Mouse (Mus musculus) right cerebral cortex, postnatal 14 days (tissue): ENCODE measurements around the gene Gucy2d.
A peak's percentile ranks its signal among the peaks of the same experiment; 100 is the strongest.

Experiments
- DNase-seq: peaks from one replicate; pipeline ENCODE4 v3.0.0; 2022

The Gucy2d gene

GRCm38 (mm10) chr7:98447585-98448308 is 7.5 kb downstream of the Gucy2d start:
- DNase-seq: no peak

DNA sequence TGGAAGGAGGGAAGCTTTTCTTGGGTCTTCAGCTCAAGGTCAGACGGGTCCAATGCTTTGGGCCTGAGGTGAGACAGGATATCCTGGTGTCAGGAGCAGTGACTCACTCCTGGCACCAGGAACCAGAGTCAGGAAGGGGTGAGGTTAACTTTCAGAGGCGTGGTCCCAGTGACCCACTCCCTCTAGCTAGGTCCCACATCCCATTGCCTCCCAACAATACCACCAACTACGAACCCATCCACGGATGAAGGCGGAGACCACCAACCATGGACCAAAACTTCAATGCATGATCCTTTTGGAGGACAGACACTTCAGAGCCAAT is 8.1 kb downstream of the Gucy2d start:
- DNase-seq: no peak

- DNase-seq: no peak
Observed at GRCm38 (mm10) chr7:98449696-98450095, 9.5 kb downstream of the Gucy2d start.

GRCm38 (mm10) chr7:98454397-98455120 is 14.3 kb downstream of the Gucy2d start:
- DNase-seq: no peak

- DNase-seq: no peak
Observed at GRCm38 (mm10) chr7:98460319-98460718, 20.1 kb downstream of the Gucy2d start.

GRCm38 (mm10) chr7:98469089-98469488 is 28.9 kb downstream of the Gucy2d start:
- no peak for DNase-seq

GRCm38 (mm10) chr7:98472529-98472928 is 32.3 kb downstream of the Gucy2d start:
- no peak for DNase-seq

DNA sequence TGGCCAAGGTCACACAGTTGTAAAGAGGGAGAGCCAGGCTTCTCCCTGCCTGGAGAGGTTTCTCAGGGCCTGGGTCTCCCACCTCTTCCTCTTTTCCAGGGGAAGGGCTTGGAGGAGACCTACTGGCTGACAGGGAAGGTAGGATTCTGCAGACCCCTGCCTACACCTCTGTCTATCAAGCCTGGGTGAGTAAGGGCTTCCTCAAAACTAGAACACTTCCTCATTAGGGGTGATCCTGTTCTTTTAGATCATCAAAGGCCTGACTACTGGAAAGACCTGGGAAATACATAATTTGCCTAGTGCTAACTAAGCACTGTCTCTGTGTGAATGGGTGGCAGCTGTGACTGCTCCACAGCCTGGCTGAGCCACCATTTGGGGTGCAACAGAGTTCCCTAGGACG is 34.3 kb downstream of the Gucy2d start:
- DNase-seq: no peak

- no peak for DNase-seq
Observed at GRCm38 (mm10) chr7:98477153-98477552, 36.9 kb downstream of the Gucy2d start.

DNA sequence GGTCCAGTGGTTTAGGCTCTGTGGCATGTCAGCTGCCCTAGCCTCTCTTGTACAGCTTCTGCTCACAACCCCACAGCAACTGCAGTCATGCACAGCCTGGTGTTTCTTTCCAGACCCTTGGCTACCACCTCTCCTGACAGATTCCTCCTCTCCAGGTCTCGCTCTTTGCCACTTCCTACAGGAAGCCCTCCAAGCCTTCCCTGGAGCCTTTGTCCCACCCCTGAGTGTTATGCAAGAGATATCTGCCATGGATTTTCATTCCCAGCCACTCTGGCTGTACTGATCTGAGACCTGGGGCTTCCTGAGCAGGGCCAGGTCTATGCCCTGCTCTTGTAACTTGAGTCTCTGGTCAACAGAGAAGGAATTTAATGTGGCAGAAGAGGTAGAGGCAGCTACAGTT is 40.3 kb downstream of the Gucy2d start:
- no peak for DNase-seq

DNA sequence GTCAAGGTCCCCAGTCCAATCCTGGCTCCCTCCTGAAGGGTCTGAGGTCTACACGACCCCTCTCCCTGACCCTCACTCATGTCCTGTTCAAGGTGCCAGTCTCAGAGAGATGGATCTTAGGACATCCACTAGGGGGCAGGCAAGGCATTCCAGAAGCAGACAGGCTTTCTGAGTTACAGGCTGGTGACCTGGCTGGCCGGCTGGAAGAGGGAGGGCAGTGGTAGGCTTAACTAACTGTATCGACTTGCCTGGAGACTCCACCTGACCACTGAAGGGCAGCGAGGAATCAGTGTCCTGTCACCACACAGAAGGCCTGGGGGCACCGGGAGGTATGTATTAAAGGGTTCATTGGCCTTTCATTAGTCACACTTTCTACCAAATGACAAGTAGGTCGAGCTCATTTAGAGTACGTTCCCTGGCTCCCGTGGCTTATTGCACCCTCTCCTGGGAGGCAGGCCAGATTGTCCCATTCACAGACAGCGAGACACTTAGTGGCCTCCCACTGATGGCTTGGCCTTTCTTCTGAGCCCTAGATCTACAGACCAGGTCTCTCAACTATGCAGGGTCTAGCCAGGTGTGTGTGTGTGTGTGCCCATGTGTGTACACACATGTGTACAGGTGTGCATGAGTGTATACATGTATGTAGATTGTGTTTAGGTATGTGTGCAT is 41.0 kb downstream of the Gucy2d start:
- peak; percentile 76 for DNase-seq

DNA sequence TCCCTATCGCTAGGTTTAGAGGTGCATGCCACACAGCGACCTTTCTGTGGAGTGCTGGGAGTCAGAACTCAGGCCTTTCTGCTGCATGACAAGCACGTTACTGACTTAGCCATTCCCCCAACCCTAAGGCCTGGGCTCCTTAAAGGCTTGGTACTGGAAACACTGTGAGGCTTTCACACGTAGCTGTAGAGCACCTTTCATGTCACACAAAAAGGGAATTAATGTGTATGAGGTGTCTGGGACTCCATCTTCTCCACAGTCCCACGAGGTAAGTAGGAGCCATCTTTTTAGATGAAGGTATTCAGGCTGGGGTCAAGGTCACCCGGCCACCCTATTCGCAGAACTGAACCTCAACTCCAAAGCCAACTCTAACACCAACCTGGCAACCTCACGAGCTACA is 41.6 kb downstream of the Gucy2d start:
- DNase-seq: no peak

DNA sequence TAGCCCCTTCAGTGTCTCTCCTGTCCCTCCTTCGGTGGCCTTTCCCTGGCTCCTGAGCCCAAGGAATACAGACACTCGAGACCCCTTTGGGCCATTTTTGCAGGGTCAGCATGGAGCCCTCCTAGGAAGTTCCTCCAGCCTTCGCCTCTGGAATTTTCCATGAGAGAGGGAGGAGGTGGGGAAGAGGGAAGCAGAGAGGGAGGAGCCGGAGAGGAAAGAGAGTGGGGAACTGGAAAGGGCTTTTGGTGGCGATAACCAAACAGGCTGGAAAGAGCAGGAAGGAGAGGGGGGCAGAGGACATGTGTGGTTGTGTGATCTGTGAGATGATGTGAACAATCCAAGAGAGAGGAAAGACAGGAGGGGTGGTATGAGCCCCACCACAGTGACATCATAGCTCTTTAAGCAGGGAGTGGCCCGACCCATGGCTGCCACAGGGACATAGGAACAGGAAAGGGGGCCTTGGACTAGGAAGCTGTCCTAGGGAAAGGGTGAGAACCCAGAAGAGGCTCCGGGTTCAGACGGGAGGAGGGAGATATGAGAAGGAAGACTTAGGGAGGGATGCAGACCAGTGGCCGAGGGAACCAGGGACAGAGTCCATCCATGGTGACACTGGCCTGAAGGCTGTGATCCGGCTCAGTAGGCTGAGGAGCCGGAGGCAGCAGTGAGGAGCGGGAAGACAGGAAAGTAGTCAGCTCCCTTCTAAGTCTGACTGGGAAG is 42.5 kb downstream of the Gucy2d start:
- DNase-seq: no peak

GRCm38 (mm10) chr7:98483268-98483607 is 43.0 kb downstream of the Gucy2d start:
- no peak for DNase-seq

DNA sequence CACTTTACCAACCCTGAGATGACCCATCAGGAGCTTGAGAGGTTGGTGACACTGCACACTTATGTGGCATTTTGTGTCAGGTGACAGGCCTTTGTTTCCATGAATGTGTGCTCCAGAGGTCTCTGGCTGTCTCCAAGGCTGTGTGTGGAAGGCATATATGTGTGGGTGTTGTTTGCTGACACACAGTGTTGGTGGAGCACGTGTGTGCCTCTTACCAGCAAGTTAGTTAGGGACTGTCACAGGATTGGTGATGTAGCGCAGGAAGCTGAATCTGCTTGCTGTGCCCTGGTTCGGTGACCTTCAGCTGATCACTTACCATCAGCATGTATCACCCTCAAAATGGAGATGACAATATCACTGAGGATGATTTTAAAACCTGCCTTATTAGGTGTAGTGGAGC is 44.7 kb downstream of the Gucy2d start:
- DNase-seq: no peak

DNA sequence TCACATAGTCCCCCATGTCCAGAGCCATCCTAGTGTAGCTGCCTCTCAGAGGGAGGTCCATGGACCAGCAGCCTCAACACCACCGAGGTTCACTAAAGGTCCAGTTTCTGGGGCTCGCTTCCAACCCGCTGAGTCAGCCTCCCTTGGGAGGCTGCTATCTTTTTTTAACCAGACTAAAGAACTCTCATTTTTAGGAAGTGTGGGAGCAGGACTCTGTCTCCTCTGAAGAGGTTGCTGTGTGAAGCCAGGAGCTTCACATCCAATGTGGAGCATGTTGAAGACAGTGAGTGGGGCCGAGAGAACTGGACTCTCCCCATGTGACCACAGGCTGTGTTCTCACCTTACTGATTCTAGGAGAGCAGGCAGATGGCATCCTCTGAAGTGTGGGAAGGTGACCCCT is 45.3 kb downstream of the Gucy2d start:
- DNase-seq: no peak

DNA sequence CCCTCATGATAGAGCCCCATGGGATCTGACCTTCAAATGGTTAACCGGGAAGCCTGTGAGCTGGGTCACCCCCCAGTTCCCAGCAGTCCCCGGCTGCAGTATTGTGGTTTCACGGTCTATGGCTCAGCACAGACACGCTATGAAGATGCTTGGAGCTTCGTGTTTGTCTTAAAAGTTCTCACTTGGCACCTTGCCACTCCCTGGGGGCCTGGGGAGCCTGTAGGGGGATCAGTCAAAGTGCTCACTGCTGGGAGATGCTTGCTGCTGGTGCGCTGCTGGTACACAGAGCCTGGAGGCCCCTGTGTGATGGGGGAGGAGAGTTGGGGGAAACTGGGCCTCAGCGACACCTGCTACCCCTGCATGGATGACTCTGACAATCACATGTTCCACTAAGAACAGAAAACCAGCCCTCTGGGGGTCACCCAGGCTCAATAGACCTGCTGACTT is 46.3 kb downstream of the Gucy2d start:
- DNase-seq: no peak

- no peak for DNase-seq
Observed at GRCm38 (mm10) chr7:98487202-98487980, 47.2 kb downstream of the Gucy2d start.

GRCm38 (mm10) chr7:98488398-98489130 is 48.3 kb downstream of the Gucy2d start:
- no peak for DNase-seq

- no peak for DNase-seq
Observed at GRCm38 (mm10) chr7:98489131-98489530, 48.9 kb downstream of the Gucy2d start, which contains the start of gene Lrrc32. Lrrc32 (plus strand) TSS chr7:98489283.

GRCm38 (mm10) chr7:98489623-98490084 is 49.4 kb downstream of the Gucy2d start:
- DNase-seq: peak; percentile 72

DNA sequence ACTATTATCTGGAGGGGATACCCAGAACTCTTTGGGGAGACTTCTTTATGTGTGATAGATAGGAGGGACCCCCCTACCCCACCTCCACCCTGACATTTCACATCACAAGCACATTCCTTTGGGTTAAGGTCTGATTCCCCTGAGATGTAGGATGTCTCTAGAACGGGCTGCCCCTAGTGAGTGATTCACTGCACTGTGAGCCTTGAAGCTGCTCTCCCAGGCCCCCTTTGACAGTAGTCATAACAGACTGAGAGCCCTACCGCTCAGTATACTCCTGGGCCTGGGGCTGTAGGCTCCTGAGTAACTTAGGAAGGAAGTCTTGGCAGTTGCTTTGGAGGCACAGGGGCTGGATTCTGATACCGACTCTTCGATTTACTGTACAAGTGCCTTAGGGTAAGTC is 50.1 kb downstream of the Gucy2d start:
- no peak for DNase-seq
